Mouse (Mus musculus) heart, embryonic 16.5 days (tissue): ENCODE data around the gene Bnc2. TPM values are rescaled to one million over a fixed set of nuclear protein-coding genes. Genes with fewer than 3 reads are reported as not detected.

Experiments used
- ATAC-seq: fragments of 200-750 bp; cut with Nextera tagmentation; replicated peaks from 2 replicates; pipeline ENCODE4 v1.8.0; 2017; ENCODE audit warnings: moderate number of reproducible peaks; ENCODE audit not compliant: insufficient read depth, low FRiP score; ENCODE audit errors: extremely low read depth
- H3K27ac ChIP-seq: fragments of 300-500 bp; sonication (generic); 2 replicates; pipeline ENCODE4 v1.5.1; 2014; ENCODE audit warnings: mild to moderate bottlenecking, low read length, control low read depth, moderate library complexity
- H3K27me3 ChIP-seq: fragments of 300-500 bp; sonication (generic); 2 replicates; pipeline ENCODE4 v1.6.1; 2014; ENCODE audit warnings: low read length, mixed read lengths; ENCODE audit not compliant: control insufficient read depth, insufficient read depth
- H3K36me3 ChIP-seq: fragments of 300-500 bp; sonication (generic); 2 replicates; pipeline ENCODE4 v1.6.1; 2014; ENCODE audit not compliant: control insufficient read depth, insufficient read depth
- H3K4me1 ChIP-seq: fragments of 300-500 bp; sonication (generic); 2 replicates; pipeline ENCODE4 v1.6.1; 2014; ENCODE audit warnings: low read length, mixed read lengths; ENCODE audit not compliant: control insufficient read depth, insufficient read depth
- H3K4me2 ChIP-seq: fragments of 300-500 bp; sonication (generic); 2 replicates; pipeline ENCODE4 v1.6.1; 2014; ENCODE audit warnings: low read depth, mild to moderate bottlenecking, control low read depth, low read length
- H3K4me3 ChIP-seq: fragments of 300-500 bp; sonication (generic); 2 replicates; pipeline ENCODE4 v1.5.1; 2014; ENCODE audit warnings: mild to moderate bottlenecking, control low read depth, low read length
- H3K9ac ChIP-seq: fragments of 300-500 bp; sonication (generic); 2 replicates; pipeline ENCODE4 v1.6.1; 2014; ENCODE audit warnings: low read length, control low read depth
- H3K9me3 ChIP-seq: fragments of 300-500 bp; sonication (generic); replicated peaks from 2 replicates; pipeline ENCODE4 v1.6.1; 2016; ENCODE audit warnings: low read length; ENCODE audit not compliant: control insufficient read depth
- WGBS: fragments of 180-500 bp; shearing (Covaris S2); extraction: QIAGEN DNeasy Blood & Tissue Kit; methylation state at CpG from one replicate; pipeline ENCODE4 v1.1.7; 2014; 5-methylcytosine and 5-hydroxymethylcytosine counted together
- polyA plus RNA-seq: library from polyadenylated mRNA; unstranded; fragments of >200 nt; fragmentation: Nextera tagmentation; extraction: Ambion mirVana; gene quantifications from 2 replicates; pipeline ENCODE4 v1.2.1, GENCODE M21; 2015

Gene Bnc2
- polyA plus RNA-seq, 1 experiment from 2014 or later, result 0.92 TPM

DNA sequence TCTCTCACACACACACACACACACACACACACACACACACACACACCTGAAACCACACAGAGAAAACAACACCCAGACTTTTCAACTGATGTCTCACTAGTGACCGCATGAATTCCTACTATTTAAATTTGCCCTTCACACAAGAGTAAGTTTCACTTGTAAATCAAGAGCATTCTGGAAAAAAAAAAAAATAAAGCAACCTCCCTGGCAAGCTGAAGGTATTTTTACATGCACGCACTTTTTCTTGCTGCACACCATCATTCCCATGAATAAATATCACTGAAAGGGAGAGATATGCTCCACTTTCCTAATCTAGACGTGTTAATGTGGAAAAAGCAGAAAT lies 216.9 kb downstream of the Bnc2 start:
- Histone ChIP-seq H3K4me2 (no peak overlapping the region), H3K27ac (no peak overlapping the region)
- WGBS, result 58% methylated on average over 3 of the region's 3 CpGs

DNA sequence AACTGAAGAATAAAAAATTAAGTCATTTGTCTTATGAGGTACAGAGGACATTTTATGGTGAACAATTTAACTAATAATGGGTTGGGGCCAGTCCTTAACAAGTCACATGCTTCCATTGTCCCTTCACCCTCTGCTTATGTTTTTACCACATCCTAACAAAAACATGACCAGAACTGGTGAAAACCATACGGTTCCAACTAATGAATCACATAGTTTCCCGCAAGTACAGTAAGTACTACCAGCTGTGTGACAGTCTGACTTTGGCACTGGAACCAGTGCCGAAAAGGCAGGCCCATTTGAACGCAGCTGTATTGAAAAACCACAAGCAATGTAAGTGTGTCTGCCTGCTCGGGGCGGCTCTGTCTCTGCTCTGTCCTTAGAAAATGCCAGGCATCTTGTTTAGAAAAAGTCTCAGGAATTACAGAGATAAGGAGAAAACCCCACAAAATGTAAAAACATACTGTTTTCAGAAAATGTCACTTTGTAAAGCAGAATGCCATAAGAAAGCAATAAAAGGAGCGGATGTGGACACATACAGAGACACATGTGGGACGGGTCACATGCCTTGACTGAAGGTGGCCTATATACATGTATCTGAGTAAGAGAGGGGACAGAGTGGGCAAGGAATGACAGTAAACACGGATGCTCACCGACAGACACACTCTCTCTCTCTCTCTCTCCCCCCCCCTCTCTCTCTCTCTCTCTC lies 217.4 kb downstream of the Bnc2 start:
- no peaks in the 10 kb centered on the region for H3K4me1 ChIP-seq
- H3K9ac ChIP-seq, result no peak overlapping the region
- no peaks in the 10 kb centered on the region for H3K27me3 ChIP-seq
- no peak for ATAC-seq
- H3K4me2 ChIP-seq, result no peak overlapping the region
- H3K4me3 ChIP-seq, result no peak overlapping the region
- no peaks in the 10 kb centered on the region for H3K9me3 ChIP-seq
- WGBS, result 69% methylated on average over 10 of the region's 10 CpGs
- no peaks in the 10 kb centered on the region for H3K36me3 ChIP-seq
- H3K27ac ChIP-seq, result no peak overlapping the region

More for the DNA sequence above, 216.9 kb downstream of the Bnc2 start:
- Histone ChIP-seq H3K4me3 (no peak overlapping the region), H3K27me3 (no peaks in the 10 kb centered on the region), H3K4me1 (no peaks in the 10 kb centered on the region), H3K36me3 (no peaks in the 10 kb centered on the region), H3K9me3 (no peaks in the 10 kb centered on the region), H3K9ac (no peak overlapping the region)
- no peak for ATAC-seq

DNA sequence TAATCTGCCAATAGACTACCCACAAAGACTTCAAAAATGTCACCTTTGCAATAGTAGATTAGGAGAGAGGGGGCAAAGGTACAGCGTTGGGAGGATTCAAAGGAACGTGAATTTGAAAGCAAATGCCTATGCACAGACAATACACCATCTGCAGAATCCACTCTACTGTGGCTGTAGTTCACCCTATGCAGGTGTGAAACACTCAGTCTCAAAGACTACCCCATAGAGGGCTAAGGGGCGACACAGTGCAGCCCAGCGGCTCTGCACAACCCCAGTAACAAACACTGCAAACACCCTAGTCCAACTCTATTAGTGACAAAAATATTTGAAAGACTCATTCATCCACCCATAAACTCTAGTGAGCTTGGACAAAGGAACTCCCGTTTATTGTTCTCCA lies 218.2 kb downstream of the Bnc2 start:
- no peak for ATAC-seq
- Histone ChIP-seq H3K4me3 (no peak overlapping the region), H3K27ac (no peak overlapping the region), H3K4me2 (no peak overlapping the region), H3K27me3 (no peaks in the 10 kb centered on the region), H3K9me3 (no peaks in the 10 kb centered on the region), H3K4me1 (no peaks in the 10 kb centered on the region), H3K36me3 (no peaks in the 10 kb centered on the region), H3K9ac (no peak overlapping the region)
- WGBS, result 81% methylated on average over 5 of the region's 5 CpGs

DNA sequence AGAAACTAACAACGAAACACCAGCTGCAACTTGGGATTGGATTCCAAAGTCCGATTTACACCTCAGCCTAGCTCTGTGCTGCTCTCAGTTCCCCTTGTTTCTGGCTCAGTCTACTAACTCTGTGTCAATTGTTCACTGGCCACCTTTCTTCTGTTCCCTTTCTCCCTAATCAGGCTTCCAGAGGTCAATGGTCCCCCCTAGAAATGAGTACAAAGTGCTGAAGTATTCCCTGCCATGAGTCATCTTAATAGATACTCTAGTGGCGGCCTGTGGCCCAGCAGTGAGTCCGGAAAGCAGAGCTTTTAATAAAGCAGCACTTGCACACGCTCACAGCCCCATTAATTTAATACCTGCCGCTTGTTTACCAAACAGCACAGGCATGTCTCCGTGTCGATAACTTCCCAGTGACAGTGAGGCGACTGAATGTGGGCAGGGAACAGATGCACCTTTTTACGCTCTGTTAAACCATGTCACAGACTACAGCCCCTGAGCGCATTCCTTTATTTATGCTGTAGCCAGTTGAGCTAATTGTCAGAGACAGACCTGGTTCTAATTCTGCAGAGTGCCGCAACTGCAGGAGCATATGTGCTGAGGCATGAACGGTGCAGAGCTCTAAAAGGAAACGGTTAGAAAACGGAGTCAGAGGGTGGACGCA lies 218.8 kb downstream of the Bnc2 start:
- no peaks in the 10 kb centered on the region for H3K9me3 ChIP-seq
- H3K9ac ChIP-seq, result no peak overlapping the region
- H3K4me2 ChIP-seq, result no peak overlapping the region
- 84% methylated on average over 16 of the region's 16 CpGs for WGBS
- H3K36me3 ChIP-seq, result no peaks in the 10 kb centered on the region
- ATAC-seq, result no peak
- H3K4me3 ChIP-seq, result no peak overlapping the region
- H3K4me1 ChIP-seq, result no peaks in the 10 kb centered on the region
- no peaks in the 10 kb centered on the region for H3K27me3 ChIP-seq
- H3K27ac ChIP-seq, result no peak overlapping the region

DNA sequence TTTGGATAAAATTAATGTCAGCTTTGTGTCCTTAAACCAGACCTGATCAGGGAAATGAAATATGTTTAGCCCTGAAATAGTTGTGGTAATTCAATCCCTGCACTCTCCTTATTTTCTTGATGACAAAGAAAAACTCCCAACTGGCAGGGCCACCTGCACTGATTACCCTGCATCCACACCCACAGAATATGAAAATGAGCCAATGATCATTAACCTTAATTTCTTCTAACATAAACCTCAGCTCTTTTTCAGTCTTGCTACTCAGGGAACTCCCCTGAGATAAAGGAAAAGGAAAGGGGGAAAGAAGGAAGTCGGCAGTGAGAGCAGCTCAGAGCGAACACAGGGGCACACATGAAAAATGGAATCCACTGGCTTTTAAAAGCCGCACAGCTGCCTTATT lies 220.6 kb downstream of the Bnc2 start:
- WGBS, result 65% methylated on average over 3 of the region's 3 CpGs
- Histone ChIP-seq H3K27me3 (no peaks in the 10 kb centered on the region), H3K36me3 (no peaks in the 10 kb centered on the region), H3K27ac (no peak overlapping the region), H3K4me3 (no peak overlapping the region), H3K9ac (no peak overlapping the region), H3K4me2 (no peak overlapping the region), H3K4me1 (no peaks in the 10 kb centered on the region), H3K9me3 (no peaks in the 10 kb centered on the region)
- no peak for ATAC-seq

DNA sequence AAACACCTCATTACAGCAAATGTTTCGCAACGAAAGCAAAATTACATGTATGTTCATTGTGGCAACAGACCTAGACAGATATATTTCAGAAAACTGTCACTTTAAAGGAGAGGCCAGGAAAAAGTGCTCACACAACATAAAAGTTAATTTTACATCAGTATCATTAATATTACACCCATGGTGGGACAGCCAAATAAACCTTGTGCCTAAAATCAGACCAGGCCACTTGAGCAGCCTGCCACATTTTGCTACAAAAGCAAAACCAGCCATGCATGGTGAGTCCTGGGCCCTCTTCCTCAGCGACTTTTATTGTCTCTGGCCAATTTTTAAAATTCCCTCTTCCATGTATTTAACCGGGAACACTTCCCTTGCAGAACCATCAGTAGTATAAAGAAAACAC lies 221.5 kb downstream of the Bnc2 start:
- Histone ChIP-seq H3K36me3 (no peaks in the 10 kb centered on the region), H3K27ac (no peak overlapping the region), H3K4me2 (no peak overlapping the region), H3K9ac (no peak overlapping the region), H3K27me3 (no peaks in the 10 kb centered on the region), H3K4me3 (no peak overlapping the region), H3K9me3 (no peaks in the 10 kb centered on the region), H3K4me1 (no peaks in the 10 kb centered on the region)
- ATAC-seq, result no peak
- 79% methylated on average over 4 of the region's 4 CpGs for WGBS

DNA sequence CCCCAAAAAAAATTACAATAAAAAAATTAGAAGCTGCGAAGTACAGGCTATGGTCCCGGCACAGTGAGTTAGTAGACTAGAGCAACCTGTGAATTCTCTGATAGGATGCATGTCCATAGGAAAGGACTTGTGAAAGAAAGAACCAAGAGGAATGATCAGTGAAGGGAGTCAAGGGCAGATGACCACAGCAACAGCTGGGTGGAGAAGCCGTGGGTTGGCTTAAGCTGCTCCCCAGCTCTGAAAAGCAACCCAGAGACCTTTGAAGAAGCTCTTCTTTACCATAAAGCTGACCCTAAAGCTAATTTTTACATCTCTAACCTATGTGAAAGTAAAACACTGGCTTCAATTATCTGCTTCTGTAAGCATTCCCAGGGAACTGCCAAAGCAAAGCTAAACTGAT lies 222.4 kb downstream of the Bnc2 start:
- WGBS, result 86% methylated on average over 3 of the region's 3 CpGs

DNA sequence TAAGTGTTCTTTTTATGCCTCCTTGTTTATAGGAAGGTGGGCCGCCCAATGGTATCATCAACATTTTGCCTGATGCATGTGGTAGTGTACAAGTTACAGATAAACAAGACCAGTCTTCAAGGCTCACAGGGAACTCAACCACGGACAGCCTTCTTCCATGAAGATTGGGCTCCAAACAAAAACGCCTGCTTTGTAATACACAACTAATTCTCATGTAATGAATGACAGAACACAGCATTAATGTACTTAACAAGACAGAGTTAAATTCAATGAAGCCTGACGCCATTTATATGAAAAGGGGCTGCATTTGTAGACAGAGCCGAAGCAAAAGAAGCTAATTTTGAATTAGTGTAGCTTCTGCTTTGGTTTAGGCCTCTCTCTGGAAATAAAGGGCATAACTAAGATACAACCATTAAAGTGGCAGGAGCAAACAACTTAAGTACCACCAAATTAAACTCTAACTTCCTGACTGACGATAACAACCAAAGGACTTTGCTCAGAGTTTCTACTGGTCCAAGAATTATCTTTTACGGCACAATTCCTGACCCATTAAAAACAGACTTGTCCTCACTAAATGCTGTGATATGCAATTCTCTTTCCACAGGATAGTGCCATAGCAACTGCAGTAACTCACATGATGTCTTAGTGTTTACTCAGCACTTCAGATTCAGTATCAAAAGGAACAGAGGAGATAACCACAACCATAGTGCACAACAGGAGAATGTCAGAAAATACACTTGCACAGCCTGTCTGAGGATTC lies 225.6 kb downstream of the Bnc2 start:
- H3K9me3 ChIP-seq, result no peaks in the 10 kb centered on the region
- no peaks in the 10 kb centered on the region for H3K36me3 ChIP-seq
- 73% methylated on average over 7 of the region's 7 CpGs for WGBS
- no peak overlapping the region for H3K4me2 ChIP-seq
- no peak overlapping the region for H3K4me3 ChIP-seq
- H3K27me3 ChIP-seq, result no peaks in the 10 kb centered on the region
- no peak overlapping the region for H3K9ac ChIP-seq
- no peak overlapping the region for H3K27ac ChIP-seq
- H3K4me1 ChIP-seq, result no peaks in the 10 kb centered on the region
- no peak for ATAC-seq

More for the DNA sequence above, 222.4 kb downstream of the Bnc2 start:
- Histone ChIP-seq H3K9me3 (no peaks in the 10 kb centered on the region), H3K27me3 (no peaks in the 10 kb centered on the region), H3K36me3 (no peaks in the 10 kb centered on the region), H3K4me1 (no peaks in the 10 kb centered on the region), H3K4me2 (no peak overlapping the region), H3K27ac (no peak overlapping the region), H3K9ac (no peak overlapping the region), H3K4me3 (no peak overlapping the region)
- ATAC-seq, result no peak

DNA sequence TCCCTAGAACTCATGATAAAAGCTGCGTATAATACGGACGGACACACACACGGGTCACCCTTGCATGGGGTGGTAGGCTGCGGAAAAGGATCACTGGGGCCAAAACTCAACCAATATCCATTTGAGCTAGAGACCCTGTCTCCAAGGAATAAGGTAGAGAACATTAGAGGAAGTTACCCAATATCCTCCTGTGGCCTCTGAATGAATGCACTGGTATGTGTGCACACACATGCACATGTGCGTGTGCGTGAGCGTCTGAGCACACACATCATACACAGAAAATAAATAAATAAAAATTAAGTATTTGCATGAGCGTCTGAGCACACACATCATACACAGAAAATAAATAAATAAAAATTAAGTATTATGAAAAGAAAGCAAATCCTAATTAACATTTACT lies 241.8 kb downstream of the Bnc2 start:
- WGBS, result 92% methylated on average over 9 of the region's 9 CpGs
- Histone ChIP-seq H3K27ac (no peak overlapping the region), H3K9ac (no peak overlapping the region), H3K36me3 (no peaks in the 10 kb centered on the region), H3K27me3 (no peaks in the 10 kb centered on the region), H3K9me3 (no peaks in the 10 kb centered on the region), H3K4me3 (no peak overlapping the region), H3K4me1 (no peaks in the 10 kb centered on the region), H3K4me2 (no peak overlapping the region)
- no peak for ATAC-seq
